Mouse (Mus musculus): ENCODE results near the gene AC109138.7. TPM values are rescaled to one million over a fixed set of nuclear protein-coding genes. Genes with fewer than 3 reads are reported as not detected.

Gene AC109138.7
- total and polyA plus RNA-seq, 3 experiments: not detected

GRCm38 (mm10) chr19:4202149-4202548 is 12.0 kb upstream of the AC109138.7 start:
- Histone ChIP-seq H3K9ac (ENCODE audit: low read depth, low read length) (peak overlapping the region; percentile 74; the same call in 1 of the 2 replicates), H3K27ac (peak overlapping the region; percentile 84), H3K79me2 (replicated peaks; ENCODE audit: control insufficient read depth, insufficient read depth, low read length) (no peaks in the 10 kb centered on the region), H3K36me3 (ENCODE audit: control insufficient read depth, insufficient read depth, low read length) (no peaks in the 10 kb centered on the region), H3K4me1 (ENCODE audit: control insufficient read depth, insufficient read depth, low read length) (peaks cover 10% of the 10 kb centered on the region), H3K4me3 (peak overlapping the region; percentile 76), H3K27me3 (ENCODE audit: control insufficient read depth, insufficient read depth, low read length) (no peaks in the 10 kb centered on the region)
- no peak for DNase-seq
- intact Hi-C loops (cut with DNase I): loop anchor here (5.0 kb wide), 2 partner anchors 75 to 105 kb away; partner anchors contain the start of genes Aip, Cdk2ap2 and Pitpnm1
- 41% methylated on average over 7 of the region's 7 CpGs for WGBS
- no peak for TF ChIP-seq EP300 (IDR thresholded peaks at IDR 0.05; ENCODE audit: insufficient read depth, low read depth, low read length)
- no peak for TF ChIP-seq CTCF (IDR thresholded peaks at IDR 0.05)
- no peak for TF ChIP-seq POLR2A (IDR thresholded peaks at IDR 0.05; ENCODE audit: insufficient read depth, low read depth, low read length)

DNA sequence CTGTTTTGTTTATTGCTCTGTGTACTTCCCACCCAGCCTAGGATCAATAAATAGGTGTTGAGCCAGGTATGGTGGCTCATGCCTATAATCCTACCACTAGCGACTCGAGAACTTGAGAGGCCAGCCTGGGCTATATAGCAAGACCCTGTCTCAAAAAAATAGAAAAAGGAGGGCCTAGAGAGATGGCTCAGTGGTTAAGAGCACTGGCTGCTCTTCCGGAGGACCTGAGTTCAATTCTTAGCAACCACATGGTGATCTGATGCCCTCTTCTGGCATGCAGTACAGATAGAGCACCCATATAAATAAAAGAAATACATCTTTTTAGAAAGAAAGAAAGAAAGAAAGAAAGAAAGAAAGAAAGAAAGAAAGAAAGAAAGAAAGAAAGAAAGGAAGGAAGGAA is 11.0 kb upstream of the AC109138.7 start:
- peaks cover 10% of the 10 kb centered on the region for H3K4me1 ChIP-seq (ENCODE audit: control insufficient read depth, insufficient read depth, low read length)
- DNase-seq: no peak
- TF ChIP-seq CTCF (IDR thresholded peaks at IDR 0.05) (peak; percentile 35), POLR2A (IDR thresholded peaks at IDR 0.05; ENCODE audit: insufficient read depth, low read depth, low read length) (no peak)
- H3K27ac ChIP-seq: peak overlapping the region; percentile 47
- H3K4me3 ChIP-seq: no peak overlapping the region
- no peaks in the 10 kb centered on the region for H3K27me3 ChIP-seq (ENCODE audit: control insufficient read depth, insufficient read depth, low read length)
- H3K79me2 ChIP-seq (replicated peaks; ENCODE audit: control insufficient read depth, insufficient read depth, low read length): no peaks in the 10 kb centered on the region
- intact Hi-C loops (cut with DNase I): loop anchor here (5.0 kb wide), 2 partner anchors 76 to 106 kb away; partner anchors contain the start of genes Aip, Cdk2ap2 and Pitpnm1
- no peaks in the 10 kb centered on the region for H3K36me3 ChIP-seq (ENCODE audit: control insufficient read depth, insufficient read depth, low read length)
- no peak overlapping the region for H3K9ac ChIP-seq (ENCODE audit: low read depth, low read length)
- WGBS: 55% methylated on average over 3 of the region's 3 CpGs

DNA sequence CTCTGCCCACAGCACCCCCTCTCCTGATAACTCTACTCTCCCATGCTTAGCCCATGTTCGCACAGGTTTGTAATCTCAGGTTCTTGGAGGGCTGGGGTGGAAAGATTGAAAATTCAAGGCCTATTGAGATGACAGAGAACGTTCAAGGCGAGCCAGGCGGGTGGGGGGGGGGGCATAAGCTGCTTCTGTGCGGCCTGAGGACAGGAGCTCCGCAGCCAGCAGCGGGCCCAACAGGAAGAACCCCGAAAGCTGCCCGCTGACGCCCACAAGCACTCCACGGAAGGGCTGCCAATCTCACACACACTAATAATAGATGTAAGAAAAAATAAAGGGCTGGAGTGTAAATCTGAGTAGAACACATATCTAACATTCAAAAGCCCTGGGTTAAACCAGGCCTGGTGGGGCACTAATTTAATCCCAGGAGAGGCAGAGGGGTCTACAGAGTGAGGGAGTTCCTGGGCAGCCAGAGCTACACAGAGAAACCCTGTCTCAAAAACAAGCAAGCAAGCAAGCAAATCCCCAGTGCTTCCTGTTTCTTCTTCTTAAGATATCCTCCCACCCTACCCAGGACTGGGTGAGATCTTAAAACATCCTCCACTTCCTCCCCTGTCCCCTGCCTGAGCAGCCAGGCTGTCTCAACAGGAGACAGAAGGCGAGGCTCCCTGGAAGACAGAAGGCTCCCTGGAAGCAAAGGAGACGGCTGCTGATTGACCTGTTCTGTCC is 10.4 kb upstream of the AC109138.7 start:
- no peak for DNase-seq
- peaks cover 10% of the 10 kb centered on the region for H3K4me1 ChIP-seq (ENCODE audit: control insufficient read depth, insufficient read depth, low read length)
- intact Hi-C loops (cut with DNase I): loop anchor here (5.0 kb wide), 2 partner anchors 76 to 106 kb away; partner anchors contain the start of genes Aip, Cdk2ap2 and Pitpnm1
- H3K27ac ChIP-seq: peak overlapping the region; percentile 61
- no peaks in the 10 kb centered on the region for H3K36me3 ChIP-seq (ENCODE audit: control insufficient read depth, insufficient read depth, low read length)
- H3K9ac ChIP-seq (ENCODE audit: low read depth, low read length): no peak overlapping the region
- H3K27me3 ChIP-seq (ENCODE audit: control insufficient read depth, insufficient read depth, low read length): no peaks in the 10 kb centered on the region
- WGBS: 27% methylated on average over 13 of the region's 13 CpGs
- TF ChIP-seq POLR2A (IDR thresholded peaks at IDR 0.05; ENCODE audit: insufficient read depth, low read depth, low read length) (0 out of 2 replicates have a peak, but pooled peaks have one; percentile 18), CTCF (IDR thresholded peaks at IDR 0.05) (no peak), EP300 (IDR thresholded peaks at IDR 0.05; ENCODE audit: insufficient read depth, low read depth, low read length) (no peak)
- H3K4me3 ChIP-seq: no peak overlapping the region
- no peaks in the 10 kb centered on the region for H3K79me2 ChIP-seq (replicated peaks; ENCODE audit: control insufficient read depth, insufficient read depth, low read length)

- intact Hi-C loops (cut with DNase I): loop anchor here (5.0 kb wide), 3 partner anchors 37 to 108 kb away; partner anchors contain the start of genes Aip, Cdk2ap2 and Pitpnm1
- no peak overlapping the region for H3K27ac ChIP-seq
- no peak for DNase-seq
- H3K9ac ChIP-seq (ENCODE audit: low read depth, low read length): no peak overlapping the region
- TF ChIP-seq EP300 (IDR thresholded peaks at IDR 0.05; ENCODE audit: insufficient read depth, low read depth, low read length) (no peak), POLR2A (IDR thresholded peaks at IDR 0.05; ENCODE audit: insufficient read depth, low read depth, low read length) (no peak), CTCF (IDR thresholded peaks at IDR 0.05) (0 out of 2 replicates have a peak, but pooled peaks have one; percentile 10)
- no peak overlapping the region for H3K4me3 ChIP-seq
- H3K79me2 ChIP-seq (replicated peaks; ENCODE audit: control insufficient read depth, insufficient read depth, low read length): no peaks in the 10 kb centered on the region
- H3K4me1 ChIP-seq (ENCODE audit: control insufficient read depth, insufficient read depth, low read length): peaks cover 10% of the 10 kb centered on the region
- 70% methylated on average over 4 of the region's 4 CpGs for WGBS
- H3K27me3 ChIP-seq (ENCODE audit: control insufficient read depth, insufficient read depth, low read length): no peaks in the 10 kb centered on the region
- no peaks in the 10 kb centered on the region for H3K36me3 ChIP-seq (ENCODE audit: control insufficient read depth, insufficient read depth, low read length)
Observed at GRCm38 (mm10) chr19:4204889-4205288, 9.3 kb upstream of the AC109138.7 start.

- no peak overlapping the region for H3K27ac ChIP-seq
- no peak overlapping the region for H3K4me3 ChIP-seq
- peaks cover 5% of the 10 kb centered on the region for H3K4me1 ChIP-seq (ENCODE audit: control insufficient read depth, insufficient read depth, low read length)
- peak; percentile 76 to 78 for DNase-seq
- WGBS: 4% methylated on average over 2 of the region's 2 CpGs
- H3K9ac ChIP-seq (ENCODE audit: low read depth, low read length): no peak overlapping the region
- H3K79me2 ChIP-seq (replicated peaks; ENCODE audit: control insufficient read depth, insufficient read depth, low read length): no peaks in the 10 kb centered on the region
- intact Hi-C loops (cut with DNase I): loop anchor here (1.0 to 5.0 kb wide), 3 partner anchors 21 to 100 kb away; partner anchors contain the start of gene Grk2
- no peaks in the 10 kb centered on the region for H3K36me3 ChIP-seq (ENCODE audit: control insufficient read depth, insufficient read depth, low read length)
- TF ChIP-seq POLR2A (IDR thresholded peaks at IDR 0.05; ENCODE audit: insufficient read depth, low read depth, low read length): no peak
- peak; percentile 98 for TF ChIP-seq EP300 (IDR thresholded peaks at IDR 0.05; ENCODE audit: insufficient read depth, low read depth, low read length)
- H3K27me3 ChIP-seq (ENCODE audit: control insufficient read depth, insufficient read depth, low read length): no peaks in the 10 kb centered on the region
Observed at GRCm38 (mm10) chr19:4206971-4207370, 7.2 kb upstream of the AC109138.7 start.

DNA sequence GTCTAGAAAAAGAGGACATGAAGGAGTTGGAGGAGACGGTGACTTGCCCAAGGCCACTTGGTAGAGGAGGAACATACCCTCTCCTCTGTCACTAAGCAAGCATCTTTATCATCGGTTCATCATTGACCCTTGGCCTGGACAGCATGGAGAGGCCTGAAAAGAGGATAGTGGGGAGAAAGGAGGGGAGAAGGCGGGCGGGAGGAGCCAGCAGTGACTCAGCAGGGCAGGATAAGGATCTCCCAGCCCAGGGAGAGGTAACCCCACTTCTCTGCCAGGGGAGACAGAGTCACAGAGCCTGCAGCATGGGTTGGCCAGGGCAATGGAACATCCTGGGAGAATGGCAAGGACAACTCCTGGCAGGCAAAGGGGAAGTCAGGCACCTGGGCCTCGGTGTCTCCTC is 5.6 kb upstream of the AC109138.7 start:
- H3K79me2 ChIP-seq (replicated peaks; ENCODE audit: control insufficient read depth, insufficient read depth, low read length): no peaks in the 10 kb centered on the region
- no peak overlapping the region for H3K27ac ChIP-seq

More for the DNA sequence above, 5.6 kb upstream of the AC109138.7 start:
- Histone ChIP-seq H3K9ac (ENCODE audit: low read depth, low read length) (no peak overlapping the region), H3K36me3 (ENCODE audit: control insufficient read depth, insufficient read depth, low read length) (no peaks in the 10 kb centered on the region), H3K4me1 (ENCODE audit: control insufficient read depth, insufficient read depth, low read length) (no peaks in the 10 kb centered on the region; the same call in 1 of the 2 replicates), H3K27me3 (ENCODE audit: control insufficient read depth, insufficient read depth, low read length) (no peaks in the 10 kb centered on the region), H3K4me3 (no peak overlapping the region)
- intact Hi-C loops (cut with DNase I): loop anchor here (5.0 kb wide), 1 partner anchor 34 kb away; no protein-coding TSS in a partner anchor
- DNase-seq: no peak
- no peak for TF ChIP-seq EP300 (IDR thresholded peaks at IDR 0.05; ENCODE audit: insufficient read depth, low read depth, low read length)
- no peak for TF ChIP-seq POLR2A (IDR thresholded peaks at IDR 0.05; ENCODE audit: insufficient read depth, low read depth, low read length)
- no peak for TF ChIP-seq CTCF (IDR thresholded peaks at IDR 0.05)
- WGBS: 87% methylated on average over 5 of the region's 5 CpGs
